Mouse (Mus musculus) CD4-positive, CD25-positive, alpha-beta regulatory T cell, adult 2 months (primary cell): ENCODE data around the gene Ccdc189.
A peak's percentile ranks its signal among the peaks of the same experiment; 100 is the strongest.

ENCODE experiments used
- DNase-seq: peaks from one replicate; pipeline ENCODE4 v3.0.0-alpha.2; 2012; ENCODE audit warnings: low read depth, low spot score

The Ccdc189 gene

GRCm38 (mm10) chr7:127591108-127591507, 2.7 kb upstream of the Ccdc189 start:
- DNase-seq: no peak

- DNase-seq: no peak
Measured at GRCm38 (mm10) chr7:127589637-127590036, 1.2 kb upstream of the Ccdc189 start.

- DNase-seq: no peak
Measured at GRCm38 (mm10) chr7:127588901-127589300, 506 bp upstream of the Ccdc189 start.

- no peak for DNase-seq
Measured at GRCm38 (mm10) chr7:127587196-127587595, 1.2 kb downstream of the Ccdc189 start.

GRCm38 (mm10) chr7:127586149-127586548, 2.2 kb downstream of the Ccdc189 start:
- DNase-seq: no peak

DNA sequence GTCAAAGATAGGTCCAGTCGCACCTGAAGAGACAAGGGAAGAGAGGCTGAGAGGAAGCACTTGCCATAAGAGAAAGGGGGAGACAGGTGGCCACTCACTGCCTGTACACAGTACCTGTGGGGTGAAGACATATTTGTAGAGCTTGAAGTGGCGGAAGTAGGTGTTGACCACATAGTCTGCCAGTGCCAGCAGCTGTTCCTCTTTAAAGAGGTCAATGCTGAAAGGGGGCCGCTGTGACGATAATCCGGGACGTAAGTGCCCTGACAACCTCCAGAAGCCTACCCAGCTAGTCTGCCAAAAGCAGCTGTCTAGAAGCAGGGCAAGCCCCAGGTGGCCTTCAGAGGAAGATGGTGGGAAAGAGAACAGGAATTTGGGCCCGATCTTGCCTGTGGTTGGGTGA, 3.4 kb downstream of the Ccdc189 start:
- DNase-seq: no peak

DNA sequence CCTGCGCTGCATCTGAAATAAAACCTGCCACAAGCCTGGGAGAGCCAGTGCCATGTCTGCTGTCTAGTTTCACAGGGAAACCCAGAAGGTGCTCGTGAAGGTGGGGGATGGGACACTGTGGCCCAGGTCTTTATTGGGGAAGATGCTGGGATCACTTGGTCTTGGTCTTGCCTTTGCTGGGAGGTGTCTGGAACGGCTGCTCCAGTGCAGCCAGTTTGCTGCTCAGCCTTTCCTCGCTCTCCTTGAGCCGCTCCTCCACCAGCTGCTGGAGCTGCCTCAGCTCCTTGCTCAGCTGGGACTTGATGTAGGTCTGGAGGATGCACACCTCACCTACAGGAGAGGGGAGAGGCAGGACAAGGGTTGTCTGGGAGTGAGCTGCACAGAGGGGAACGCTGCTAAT, 5.1 kb downstream of the Ccdc189 start:
- no peak for DNase-seq

DNA sequence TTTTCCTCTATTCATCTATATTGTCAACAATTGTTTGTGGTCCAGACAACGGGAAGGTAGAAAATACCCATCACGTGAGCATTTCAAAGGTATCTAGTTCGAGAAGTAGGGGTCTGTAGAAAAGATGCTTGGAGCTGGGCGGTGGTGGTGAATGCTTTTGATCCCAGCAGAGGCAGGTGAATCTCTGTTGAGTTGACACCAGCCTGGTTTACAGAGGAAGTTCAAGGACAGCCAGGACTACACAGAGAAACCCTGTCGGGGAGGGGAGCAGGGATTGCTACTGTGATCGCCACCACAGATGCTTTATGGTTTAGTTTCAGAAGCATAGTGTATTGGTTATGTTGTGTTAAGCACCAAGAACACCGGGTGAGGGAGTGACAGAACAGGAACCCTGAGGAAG, 14.3 kb downstream of the Ccdc189 start:
- DNase-seq: peak; percentile 21

DNA sequence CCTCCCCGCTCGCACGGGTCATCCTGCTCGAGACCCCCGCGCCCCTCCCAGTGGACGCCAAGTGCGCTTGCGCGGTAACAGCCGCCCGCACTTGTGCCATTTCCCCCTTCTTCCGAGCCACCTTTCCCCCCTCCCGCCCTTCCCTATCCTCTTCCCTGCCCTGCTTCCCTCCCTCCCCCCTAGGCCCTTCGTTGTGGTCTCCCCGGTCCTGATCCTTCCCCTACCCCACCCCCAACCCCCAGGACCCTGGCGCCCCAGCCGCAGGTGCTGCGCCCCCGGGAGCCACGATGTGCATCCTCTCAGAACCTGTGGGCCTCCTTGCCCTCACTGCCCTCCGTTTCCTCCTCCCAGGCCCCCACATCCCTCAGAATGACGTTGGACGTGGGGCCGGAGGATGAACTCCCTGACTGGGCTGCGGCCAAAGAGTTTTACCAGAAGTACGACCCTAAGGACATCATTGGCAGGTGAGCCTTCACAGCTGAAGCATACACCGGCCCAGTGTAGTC, 14.8 kb downstream of the Ccdc189 start:
- DNase-seq: no peak

- peak; percentile 96 for DNase-seq
Measured at GRCm38 (mm10) chr7:127572895-127573471, 15.4 kb downstream of the Ccdc189 start, which contains the start of gene Phkg2. Gene Phkg2 (plus strand): TSS chr7:127573340.

- no peak for DNase-seq
Measured at GRCm38 (mm10) chr7:127564381-127565150, 23.8 kb downstream of the Ccdc189 start.

DNA sequence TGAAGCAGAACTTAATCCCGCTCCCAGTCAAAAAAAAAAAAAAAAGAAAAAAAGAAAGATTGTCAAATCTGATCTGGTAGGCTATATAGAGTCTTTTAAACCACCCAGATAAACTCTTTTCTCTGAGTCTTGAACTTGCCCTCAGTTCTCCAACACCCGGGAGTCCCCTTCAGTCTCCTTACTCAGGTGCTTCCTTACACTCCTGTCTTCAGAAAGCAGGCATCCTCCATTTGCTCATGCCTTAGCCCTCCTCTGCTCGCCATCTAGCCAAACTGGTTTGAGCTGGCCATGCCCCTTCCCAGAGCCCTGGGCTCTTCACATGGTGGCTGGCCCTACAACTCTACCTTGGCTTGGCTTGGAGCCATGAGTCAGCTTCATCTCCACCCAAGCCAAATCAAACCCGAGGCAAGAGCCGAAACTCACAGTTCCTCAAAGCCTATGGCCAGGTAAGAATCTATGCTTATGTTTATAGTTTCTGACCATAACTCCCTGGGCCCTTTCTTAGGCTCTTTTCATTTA, 27.0 kb downstream of the Ccdc189 start, which contains the start of gene Tmem265:
Gene Tmem265 (plus strand): TSS at position 51 of the 519 bp plus-strand sequence.
- DNase-seq: no peak

DNA sequence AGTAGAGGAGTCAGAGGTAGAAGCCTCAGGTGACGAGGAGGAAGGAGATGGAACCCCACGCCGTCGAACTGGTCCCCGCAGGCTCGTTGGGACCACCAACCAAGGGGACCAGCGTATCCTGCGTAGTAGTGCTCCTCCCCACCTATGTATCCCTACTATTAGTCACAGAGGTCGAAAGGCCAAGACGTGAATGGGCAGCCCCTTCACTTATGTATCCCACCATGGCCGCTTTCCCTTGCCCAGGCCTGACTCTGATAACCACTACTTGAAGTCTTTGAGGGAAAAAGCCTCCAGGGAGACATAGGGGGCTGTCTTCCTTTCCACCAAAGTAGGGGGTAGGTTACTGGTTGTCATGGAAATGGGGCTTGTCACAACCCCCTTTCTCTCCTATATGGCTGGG, 27.8 kb downstream of the Ccdc189 start:
- DNase-seq: no peak

DNA sequence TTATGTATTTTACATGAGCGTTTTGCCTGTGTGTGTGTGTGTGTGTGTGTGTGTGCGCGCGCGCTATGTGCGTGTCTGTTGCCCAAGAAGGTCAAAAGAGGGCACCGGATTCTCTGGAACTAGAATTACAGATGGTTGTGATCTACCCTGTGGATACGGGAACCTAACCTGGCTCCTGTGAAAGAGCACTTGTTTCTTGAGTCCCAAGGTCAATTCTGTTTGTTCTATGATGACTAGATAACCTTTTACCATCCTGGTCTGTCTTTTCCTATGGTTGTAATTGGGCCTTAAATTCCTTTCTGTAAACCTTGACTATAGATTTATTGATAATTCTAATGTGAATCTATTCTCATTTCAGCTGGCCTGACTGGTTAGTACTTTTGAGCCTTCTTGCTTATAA, 36.8 kb downstream of the Ccdc189 start:
- no peak for DNase-seq

DNA sequence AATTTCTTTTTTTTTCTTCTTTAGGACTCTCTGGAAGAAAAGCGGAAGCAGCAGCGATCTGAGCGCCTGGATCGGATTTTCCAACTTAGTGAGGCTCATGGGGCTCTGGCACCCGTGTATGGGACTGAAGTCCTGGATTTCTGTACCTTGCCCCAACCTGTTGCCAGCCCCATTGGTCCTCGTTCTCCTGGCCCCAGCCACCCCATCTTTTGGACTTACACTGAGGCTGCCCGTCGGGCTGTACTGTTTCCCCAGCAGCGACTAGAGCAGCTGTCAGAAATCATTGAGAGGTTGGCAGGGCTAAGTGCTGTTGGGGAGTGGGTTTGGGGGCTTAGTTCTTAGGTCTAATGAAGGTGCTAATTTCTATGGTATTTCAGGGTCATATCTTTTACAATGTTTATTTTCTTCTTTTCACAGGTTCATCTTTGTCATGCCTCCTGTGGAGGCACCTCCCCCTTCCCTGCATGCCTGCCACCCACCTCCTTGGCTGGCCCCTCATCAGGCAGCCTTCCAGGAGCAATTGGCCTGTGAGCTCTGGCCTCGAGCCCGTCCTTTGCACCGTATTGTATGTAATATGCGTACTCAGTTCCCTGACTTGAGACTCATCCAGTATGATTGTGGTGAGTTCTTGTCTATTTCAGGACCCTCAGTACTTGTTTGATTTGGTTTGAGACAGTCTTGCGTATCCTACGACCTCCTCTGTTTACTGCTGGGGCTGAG, 39.1 kb downstream of the Ccdc189 start:
- DNase-seq: no peak

DNA sequence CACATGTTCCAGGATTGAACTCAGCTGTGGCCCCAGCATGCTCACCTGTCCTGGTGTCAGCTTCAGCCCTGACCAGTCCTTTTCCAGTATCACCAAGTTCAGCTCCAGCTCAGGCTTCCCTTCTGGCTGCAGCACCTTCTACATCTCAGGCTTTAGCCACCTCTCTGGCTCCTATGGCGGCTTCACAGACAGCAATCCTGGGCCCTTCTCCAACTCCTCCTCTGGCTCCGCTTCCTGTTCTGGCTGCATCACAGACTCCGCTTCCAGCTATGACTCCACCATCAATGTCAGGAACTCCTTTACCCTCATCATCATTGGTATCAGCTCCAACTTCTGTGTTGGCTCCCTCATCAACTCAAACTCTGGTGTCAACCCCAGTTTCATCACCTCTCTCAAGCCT, 46.7 kb downstream of the Ccdc189 start:
- DNase-seq: no peak
